Mouse (Mus musculus) right cerebral cortex, postnatal 25 days (tissue): ENCODE data around the gene Erf.

Experiments used
- DNase-seq: peaks from one replicate; pipeline ENCODE4 v3.0.0; 2022

Gene Erf

GRCm38 (mm10) chr7:25250141-25250972 lies at the start of gene Erf:
Erf (minus strand) TSS chr7:25250761.
- DNase-seq, result peak; percentile 95

- peak; percentile 80 for DNase-seq
Observed at GRCm38 (mm10) chr7:25297454-25298325, 47.1 kb upstream of the Erf start, which contains the start of gene Pafah1b3. Pafah1b3 (minus strand) TSS chr7:25297986.

GRCm38 (mm10) chr7:25296945-25297453 lies 46.4 kb upstream of the Erf start:
- DNase-seq, result no peak

- no peak for DNase-seq
Observed at GRCm38 (mm10) chr7:25294960-25295722, 44.6 kb upstream of the Erf start.

- DNase-seq, result no peak
Observed at GRCm38 (mm10) chr7:25294495-25294894, 43.9 kb upstream of the Erf start.

- no peak for DNase-seq
Observed at GRCm38 (mm10) chr7:25293191-25293739, 42.7 kb upstream of the Erf start.

- DNase-seq, result no peak
Observed at GRCm38 (mm10) chr7:25292107-25292506, 41.5 kb upstream of the Erf start.

- DNase-seq, result no peak
Observed at GRCm38 (mm10) chr7:25290911-25291310, 40.4 kb upstream of the Erf start.

- DNase-seq, result no peak
Observed at GRCm38 (mm10) chr7:25290463-25290862, 39.9 kb upstream of the Erf start.

GRCm38 (mm10) chr7:25289925-25290324 lies 39.4 kb upstream of the Erf start:
- no peak for DNase-seq

GRCm38 (mm10) chr7:25288721-25289120 lies 38.2 kb upstream of the Erf start:
- no peak for DNase-seq

- no peak for DNase-seq
Observed at GRCm38 (mm10) chr7:25288011-25288410, 37.5 kb upstream of the Erf start.

- no peak for DNase-seq
Observed at GRCm38 (mm10) chr7:25286989-25287388, 36.4 kb upstream of the Erf start.

- no peak for DNase-seq
Observed at GRCm38 (mm10) chr7:25285511-25286238, 35.1 kb upstream of the Erf start.

- no peak for DNase-seq
Observed at GRCm38 (mm10) chr7:25284766-25285165, 34.2 kb upstream of the Erf start.

GRCm38 (mm10) chr7:25284171-25284570 lies 33.6 kb upstream of the Erf start:
- no peak for DNase-seq

GRCm38 (mm10) chr7:25283637-25284036 lies 33.1 kb upstream of the Erf start:
- DNase-seq, result no peak

- DNase-seq, result no peak
Observed at GRCm38 (mm10) chr7:25282731-25283211, 32.2 kb upstream of the Erf start.

GRCm38 (mm10) chr7:25281734-25282601 lies 31.4 kb upstream of the Erf start:
- peak; percentile 95 for DNase-seq

GRCm38 (mm10) chr7:25281166-25281733 lies 30.7 kb upstream of the Erf start:
- DNase-seq, result no peak
